Mouse (Mus musculus): ENCODE data around the gene Creb3l1. TPM values are rescaled to one million over a fixed set of nuclear protein-coding genes. Genes with fewer than 3 reads are reported as not detected.

Creb3l1 gene
- polyA plus RNA-seq, 1 experiment from 2014 or later = 1.2 TPM

GRCm38 (mm10) chr2:91980830-91981229, 43.5 kb downstream of the Creb3l1 start:
- Histone ChIP-seq H3K36me3 (ENCODE audit: control insufficient read depth, insufficient read depth, low read length) (no peaks in the 10 kb centered on the region), H3K27ac (ENCODE audit: low read depth, low read length) (no peak overlapping the region), H3K4me3 (ENCODE audit: low read depth, low read length) (no peak overlapping the region), H3K4me2 (ENCODE audit: low read depth, low read length) (no peak overlapping the region), H3K4me1 (ENCODE audit: control insufficient read depth, insufficient read depth, low read length) (peaks cover 17% of the 10 kb centered on the region), H3K9ac (replicated peaks; ENCODE audit: low read depth, low read length) (no peak overlapping the region), H3K27me3 (ENCODE audit: control insufficient read depth, insufficient read depth, low read length) (peaks cover 10% of the 10 kb centered on the region), H3K9me3 (ENCODE audit: control insufficient read depth, low read length) (no peaks in the 10 kb centered on the region)
- WGBS = 33% methylated on average over 5 of the region's 5 CpGs
- no peak for ATAC-seq (ENCODE audit: low read depth)

- H3K4me2 ChIP-seq (ENCODE audit: low read depth, low read length) = no peak overlapping the region
- H3K27me3 ChIP-seq (ENCODE audit: control insufficient read depth, insufficient read depth, low read length) = peaks cover 13% of the 10 kb centered on the region
- no peaks in the 10 kb centered on the region for H3K9me3 ChIP-seq (ENCODE audit: control insufficient read depth, low read length)
- no peak overlapping the region for H3K27ac ChIP-seq (ENCODE audit: low read depth, low read length)
- no peak overlapping the region for H3K4me3 ChIP-seq (ENCODE audit: low read depth, low read length)
- WGBS = 2% methylated on average over 4 of the region's 4 CpGs
- no peak for ATAC-seq (ENCODE audit: low read depth)
- H3K4me1 ChIP-seq (ENCODE audit: control insufficient read depth, insufficient read depth, low read length) = peaks cover 18% of the 10 kb centered on the region
- H3K36me3 ChIP-seq (ENCODE audit: control insufficient read depth, insufficient read depth, low read length) = no peaks in the 10 kb centered on the region
- no peak overlapping the region for H3K9ac ChIP-seq (replicated peaks; ENCODE audit: low read depth, low read length)
Observed at GRCm38 (mm10) chr2:91980245-91980644, 44.1 kb downstream of the Creb3l1 start.

DNA sequence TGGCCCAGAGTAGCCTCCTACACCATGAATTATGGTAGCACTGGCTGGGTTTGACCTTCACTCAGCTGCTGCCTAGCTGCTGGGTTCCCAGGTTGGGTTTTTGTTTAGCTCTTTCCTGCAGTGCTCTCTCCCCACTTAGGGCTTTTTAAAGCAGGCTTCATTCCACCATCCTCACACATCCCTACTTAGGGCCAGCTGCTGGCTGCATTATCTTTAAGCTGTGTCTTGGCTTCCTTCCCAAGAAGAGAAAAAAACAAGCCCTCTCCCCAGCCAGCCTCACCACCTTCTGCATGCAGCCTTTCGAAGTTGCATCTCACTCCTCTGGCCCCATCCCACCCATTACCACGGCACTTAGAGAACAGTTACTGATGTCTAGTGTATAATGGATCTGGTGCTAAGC, 45.8 kb downstream of the Creb3l1 start:
- Histone ChIP-seq H3K9me3 (ENCODE audit: control insufficient read depth, low read length) (no peaks in the 10 kb centered on the region), H3K27me3 (ENCODE audit: control insufficient read depth, insufficient read depth, low read length) (peaks cover 13% of the 10 kb centered on the region), H3K4me3 (ENCODE audit: low read depth, low read length) (no peak overlapping the region), H3K36me3 (ENCODE audit: control insufficient read depth, insufficient read depth, low read length) (no peaks in the 10 kb centered on the region), H3K4me1 (ENCODE audit: control insufficient read depth, insufficient read depth, low read length) (peaks cover 10% of the 10 kb centered on the region), H3K4me2 (ENCODE audit: low read depth, low read length) (no peak overlapping the region), H3K9ac (replicated peaks; ENCODE audit: low read depth, low read length) (no peak overlapping the region), H3K27ac (ENCODE audit: low read depth, low read length) (peak overlapping the region; percentile 1; the same call in 1 of the 2 replicates)
- 12% methylated on average over 2 of the region's 2 CpGs for WGBS
- peak; percentile 22; the same call in 1 of the 2 replicates for ATAC-seq (ENCODE audit: low read depth)

DNA sequence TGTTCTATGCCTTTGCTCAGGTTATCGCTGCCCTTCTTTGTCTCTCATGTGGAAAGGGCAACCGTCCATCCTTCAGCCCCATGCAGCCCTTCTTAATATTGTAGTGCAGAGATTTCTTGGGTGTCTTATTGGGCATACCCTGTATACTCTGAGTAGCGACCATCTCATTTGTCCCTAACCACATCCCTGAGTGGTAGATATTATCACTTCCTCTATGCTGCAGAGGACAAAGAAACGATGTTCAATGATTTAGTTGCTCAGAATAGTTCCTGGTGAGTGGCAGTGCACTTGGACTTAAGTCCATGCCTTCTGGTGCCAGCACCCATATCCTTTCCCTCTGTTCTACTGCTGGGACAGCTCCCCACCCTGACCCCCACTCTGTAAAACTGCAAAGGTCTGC, 46.3 kb downstream of the Creb3l1 start:
- H3K4me1 ChIP-seq (ENCODE audit: control insufficient read depth, insufficient read depth, low read length) = peaks cover 10% of the 10 kb centered on the region
- no peaks in the 10 kb centered on the region for H3K36me3 ChIP-seq (ENCODE audit: control insufficient read depth, insufficient read depth, low read length)
- no peak overlapping the region for H3K4me2 ChIP-seq (ENCODE audit: low read depth, low read length)
- peak overlapping the region; percentile 1; the same call in 1 of the 2 replicates for H3K27ac ChIP-seq (ENCODE audit: low read depth, low read length)
- no peak for ATAC-seq (ENCODE audit: low read depth)
- no peaks in the 10 kb centered on the region for H3K9me3 ChIP-seq (ENCODE audit: control insufficient read depth, low read length)
- no peak overlapping the region for H3K4me3 ChIP-seq (ENCODE audit: low read depth, low read length)
- peaks cover 13% of the 10 kb centered on the region for H3K27me3 ChIP-seq (ENCODE audit: control insufficient read depth, insufficient read depth, low read length)
- no peak overlapping the region for H3K9ac ChIP-seq (replicated peaks; ENCODE audit: low read depth, low read length)
- WGBS = 79% methylated on average over 4 of the region's 4 CpGs

DNA sequence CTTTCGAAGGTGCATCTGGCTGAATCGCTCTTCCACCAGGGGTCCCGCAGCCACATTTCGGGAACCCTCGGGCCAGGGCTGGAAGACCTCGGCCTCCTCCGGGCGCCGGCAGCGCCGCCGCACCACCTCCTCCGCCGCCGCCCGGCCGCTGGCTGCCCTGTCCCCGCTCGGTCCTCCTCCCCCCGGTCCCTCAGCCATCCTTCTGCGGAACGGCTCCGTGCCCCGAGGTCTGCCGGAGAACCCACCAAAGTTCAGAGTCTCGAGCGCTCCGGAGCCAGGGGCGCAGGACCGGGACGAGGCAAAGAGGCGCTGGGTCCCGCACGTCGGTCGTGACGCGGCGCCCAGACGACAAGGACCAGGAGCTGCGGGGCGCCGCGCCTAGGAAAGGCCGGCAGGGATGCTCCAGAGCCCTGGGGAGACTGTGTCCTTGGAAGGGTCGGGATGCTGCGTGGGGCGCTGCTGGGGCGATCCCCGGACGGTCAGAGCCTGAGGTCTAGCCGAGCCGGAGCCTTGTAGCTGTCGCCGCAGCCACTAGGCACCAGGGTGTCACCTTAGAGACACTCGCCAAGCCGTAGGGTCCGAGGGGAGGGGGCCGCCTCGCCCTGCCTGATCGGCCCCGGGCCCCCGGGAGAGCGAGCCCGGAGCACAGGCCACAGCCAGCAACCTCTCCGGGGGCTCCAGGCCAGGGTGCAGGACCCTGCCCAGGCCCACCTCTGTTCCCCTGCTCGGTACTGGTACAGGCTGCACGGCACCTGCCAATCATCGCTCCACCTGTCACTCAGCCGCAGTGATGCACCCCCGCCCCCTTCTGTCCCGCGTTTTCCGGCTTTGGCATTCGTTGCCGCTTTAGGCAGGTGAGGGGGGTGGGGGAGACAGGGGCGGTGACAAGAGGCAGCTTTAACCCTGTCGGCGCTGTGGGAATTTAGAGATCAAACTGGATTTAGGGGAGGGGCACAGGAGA, 48.4 kb downstream of the Creb3l1 start, which contains the start of gene Dgkz:
Gene Dgkz, minus strand, starts transcription at position 284 of the 961 bp plus-strand sequence.
- Histone ChIP-seq H3K4me2 (ENCODE audit: low read depth, low read length) (peak within 1 kb of the TSS; percentile 51), H3K4me3 (ENCODE audit: low read depth, low read length) (peak within 1 kb of the TSS; percentile 36), H3K36me3 (ENCODE audit: control insufficient read depth, insufficient read depth, low read length) (no peaks in the 10 kb centered on the region), H3K4me1 (ENCODE audit: control insufficient read depth, insufficient read depth, low read length) (peaks cover 21% of the 10 kb centered on the region), H3K27me3 (ENCODE audit: control insufficient read depth, insufficient read depth, low read length) (peaks cover 13% of the 10 kb centered on the region), H3K9ac (replicated peaks; ENCODE audit: low read depth, low read length) (peak within 1 kb of the TSS; percentile 5), H3K27ac (ENCODE audit: low read depth, low read length) (no peak within 1 kb of the TSS), H3K9me3 (ENCODE audit: control insufficient read depth, low read length) (no peaks in the 10 kb centered on the region)
- WGBS = 2% methylated on average over 77 of the region's 79 CpGs
- ATAC-seq (ENCODE audit: low read depth) = peak; percentile 42; the same call in 1 of the 2 replicates

DNA sequence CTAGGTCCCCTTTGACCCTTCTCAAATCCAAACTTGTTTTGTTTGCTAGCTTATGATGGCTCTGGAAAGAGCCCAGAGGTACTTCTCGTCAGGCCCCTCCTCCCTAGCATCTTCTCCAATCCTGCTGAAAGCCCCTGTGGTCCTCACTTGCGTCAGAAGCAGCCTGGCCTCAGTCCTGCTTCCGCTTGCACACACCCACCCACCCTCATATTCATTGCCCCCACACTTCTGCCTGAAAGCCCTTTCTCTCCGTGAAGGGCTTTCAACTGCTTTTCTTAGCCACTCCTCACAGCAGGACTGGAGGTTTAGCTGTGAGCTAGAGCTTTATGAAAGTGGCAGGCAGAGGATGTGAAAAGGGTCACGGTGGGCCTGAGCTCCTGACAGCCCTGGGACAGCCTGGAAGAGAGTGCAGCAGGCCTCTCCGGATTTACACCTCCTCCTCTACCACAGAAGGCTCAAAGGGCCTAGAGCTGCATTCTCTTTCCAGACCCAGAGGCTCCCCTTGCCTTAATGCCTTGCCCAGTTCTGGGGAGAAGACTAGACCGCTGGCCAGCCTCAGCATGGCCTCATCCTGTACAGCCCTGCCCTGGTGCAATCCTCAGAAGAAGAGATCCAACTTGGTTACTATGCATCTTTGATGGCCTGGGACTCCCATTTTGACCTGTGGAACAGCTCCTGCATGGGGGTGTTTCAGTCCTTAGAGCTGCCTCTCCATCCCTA, 50.7 kb downstream of the Creb3l1 start:
- WGBS = 33% methylated on average over 7 of the region's 7 CpGs
- Histone ChIP-seq H3K4me1 (ENCODE audit: control insufficient read depth, insufficient read depth, low read length) (peaks cover 20% of the 10 kb centered on the region), H3K27me3 (ENCODE audit: control insufficient read depth, insufficient read depth, low read length) (peaks cover 13% of the 10 kb centered on the region), H3K27ac (ENCODE audit: low read depth, low read length) (no peak overlapping the region), H3K4me3 (ENCODE audit: low read depth, low read length) (no peak overlapping the region), H3K9me3 (ENCODE audit: control insufficient read depth, low read length) (no peaks in the 10 kb centered on the region), H3K4me2 (ENCODE audit: low read depth, low read length) (no peak overlapping the region), H3K9ac (replicated peaks; ENCODE audit: low read depth, low read length) (no peak overlapping the region), H3K36me3 (ENCODE audit: control insufficient read depth, insufficient read depth, low read length) (no peaks in the 10 kb centered on the region)
- ATAC-seq (ENCODE audit: low read depth) = no peak

DNA sequence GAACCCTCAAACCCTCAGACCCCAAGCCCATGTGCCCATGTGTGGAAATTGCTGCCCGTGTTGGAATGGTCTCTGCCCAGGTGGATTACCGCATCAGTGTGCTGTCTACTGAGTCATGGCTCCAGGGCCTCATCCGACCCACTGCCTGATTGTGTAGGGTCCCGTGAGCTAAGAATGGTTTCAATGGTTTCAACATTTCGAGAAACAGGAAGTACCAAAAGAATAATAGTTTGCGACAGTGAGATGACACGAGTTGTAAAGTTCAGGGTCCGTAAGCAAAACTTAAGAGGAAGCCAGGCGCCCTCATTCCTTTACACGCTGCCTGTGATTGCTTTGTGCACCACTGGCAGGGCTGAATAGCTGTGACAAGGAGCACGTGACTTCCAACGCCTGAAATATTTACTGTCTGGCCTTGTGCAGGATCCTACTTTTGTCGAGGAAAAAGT, 52.2 kb downstream of the Creb3l1 start:
- H3K4me2 ChIP-seq (ENCODE audit: low read depth, low read length) = no peak overlapping the region

GRCm38 (mm10) chr2:91971231-91972097, 52.8 kb downstream of the Creb3l1 start:
- Histone ChIP-seq H3K36me3 (ENCODE audit: control insufficient read depth, insufficient read depth, low read length) (no peaks in the 10 kb centered on the region), H3K4me2 (ENCODE audit: low read depth, low read length) (no peak overlapping the region), H3K4me3 (ENCODE audit: low read depth, low read length) (no peak overlapping the region), H3K27me3 (ENCODE audit: control insufficient read depth, insufficient read depth, low read length) (peaks cover 9% of the 10 kb centered on the region; the same call in 1 of the 2 replicates), H3K9ac (replicated peaks; ENCODE audit: low read depth, low read length) (no peak overlapping the region), H3K27ac (ENCODE audit: low read depth, low read length) (peak overlapping the region; percentile 36; the same call in 1 of the 2 replicates), H3K4me1 (ENCODE audit: control insufficient read depth, insufficient read depth, low read length) (peaks cover 17% of the 10 kb centered on the region), H3K9me3 (ENCODE audit: control insufficient read depth, low read length) (no peaks in the 10 kb centered on the region)
- ATAC-seq (ENCODE audit: low read depth) = peak; percentile 39; the same call in 1 of the 2 replicates
- WGBS = 15% methylated on average over 21 of the region's 21 CpGs

More for the DNA sequence above, 52.2 kb downstream of the Creb3l1 start:
- ATAC-seq (ENCODE audit: low read depth) = no peak
- no peaks in the 10 kb centered on the region for H3K9me3 ChIP-seq (ENCODE audit: control insufficient read depth, low read length)
- peak overlapping the region; percentile 36; the same call in 1 of the 2 replicates for H3K27ac ChIP-seq (ENCODE audit: low read depth, low read length)
- H3K9ac ChIP-seq (replicated peaks; ENCODE audit: low read depth, low read length) = no peak overlapping the region; the same call in 1 of the 2 replicates
- WGBS = 10% methylated on average over 13 of the region's 13 CpGs
- peaks cover 12% of the 10 kb centered on the region for H3K27me3 ChIP-seq (ENCODE audit: control insufficient read depth, insufficient read depth, low read length)
- H3K4me3 ChIP-seq (ENCODE audit: low read depth, low read length) = no peak overlapping the region
- H3K4me1 ChIP-seq (ENCODE audit: control insufficient read depth, insufficient read depth, low read length) = peaks cover 17% of the 10 kb centered on the region
- no peaks in the 10 kb centered on the region for H3K36me3 ChIP-seq (ENCODE audit: control insufficient read depth, insufficient read depth, low read length)
